Mouse (Mus musculus) brain, adult 2 months (tissue): ENCODE results near the gene Gli3.

Experiments
- DNase-seq: peaks from one replicate; pipeline ENCODE4 v3.0.0; 2011; ENCODE audit warnings: low read depth, low spot score

The Gli3 gene

GRCm38 (mm10) chr13:15552009-15552408 lies 89.0 kb downstream of the Gli3 start:
- DNase-seq, result no peak

- DNase-seq, result no peak
These were observed 93.6 kb downstream of the Gli3 start for GRCm38 (mm10) chr13:15556646-15557098.

GRCm38 (mm10) chr13:15561441-15561840 lies 98.4 kb downstream of the Gli3 start:
- DNase-seq, result no peak

- peak; percentile 18 for DNase-seq
These were observed 108.0 kb downstream of the Gli3 start for GRCm38 (mm10) chr13:15570908-15571568.

- no peak for DNase-seq
These were observed 114.3 kb downstream of the Gli3 start for GRCm38 (mm10) chr13:15577133-15577917.

GRCm38 (mm10) chr13:15580458-15580857 lies 117.4 kb downstream of the Gli3 start:
- DNase-seq, result no peak

- no peak for DNase-seq
These were observed 122.9 kb downstream of the Gli3 start for GRCm38 (mm10) chr13:15585941-15586340.

GRCm38 (mm10) chr13:15588278-15589272 lies 125.5 kb downstream of the Gli3 start:
- DNase-seq, result peak; percentile 65

GRCm38 (mm10) chr13:15590326-15590933 lies 127.4 kb downstream of the Gli3 start:
- DNase-seq, result no peak

GRCm38 (mm10) chr13:15596667-15597066 lies 133.6 kb downstream of the Gli3 start:
- no peak for DNase-seq

- no peak for DNase-seq
These were observed 136.7 kb downstream of the Gli3 start for GRCm38 (mm10) chr13:15599741-15600140.

- no peak for DNase-seq
These were observed 139.1 kb downstream of the Gli3 start for GRCm38 (mm10) chr13:15602161-15602560.

- no peak for DNase-seq
These were observed 139.7 kb downstream of the Gli3 start for GRCm38 (mm10) chr13:15602677-15603221.

- peak; percentile 15 for DNase-seq
These were observed 141.0 kb downstream of the Gli3 start for GRCm38 (mm10) chr13:15604074-15604473.

- no peak for DNase-seq
These were observed 154.4 kb downstream of the Gli3 start for GRCm38 (mm10) chr13:15617423-15617822.

- DNase-seq, result no peak
These were observed 155.1 kb downstream of the Gli3 start for GRCm38 (mm10) chr13:15618051-15618692.

GRCm38 (mm10) chr13:15621009-15621408 lies 158.0 kb downstream of the Gli3 start:
- no peak for DNase-seq

GRCm38 (mm10) chr13:15624490-15625353 lies 161.7 kb downstream of the Gli3 start:
- peak; percentile 5 for DNase-seq

GRCm38 (mm10) chr13:15641548-15641947 lies 178.5 kb downstream of the Gli3 start:
- DNase-seq, result peak; percentile 2

GRCm38 (mm10) chr13:15660502-15660901 lies 197.5 kb downstream of the Gli3 start:
- no peak for DNase-seq
